Mouse (Mus musculus) forebrain, embryonic 11.5 days (tissue): ENCODE results near the gene Mdfi. TPM values are rescaled to one million over a fixed set of nuclear protein-coding genes. Genes with fewer than 3 reads are reported as not detected.
A peak's percentile ranks its signal among the peaks of the same experiment; 100 is the strongest.

Experiments used
- ATAC-seq: fragments of 200-750 bp; cut with Nextera tagmentation; replicated peaks from 2 replicates; pipeline ENCODE4 v1.8.0; 2017; ENCODE audit warnings: moderate TSS enrichment; ENCODE audit not compliant: low FRiP score
- DNase-seq: peaks from one replicate; pipeline ENCODE4 v3.0.0-alpha.2; 2017; ENCODE audit warnings: low spot score
- H3K27ac ChIP-seq: fragments of 300-500 bp; sonication (generic); 2 replicates; pipeline ENCODE4 v1.5.1; 2014; ENCODE audit warnings: low read depth, low read length
- H3K27me3 ChIP-seq: fragments of 300-500 bp; sonication (generic); 2 replicates; pipeline ENCODE4 v1.6.1; 2014; ENCODE audit warnings: mild to moderate bottlenecking, low read length, mixed read lengths; ENCODE audit not compliant: control insufficient read depth, insufficient read depth
- H3K36me3 ChIP-seq: fragments of 300-500 bp; sonication (generic); 2 replicates; pipeline ENCODE4 v1.6.1; 2014; ENCODE audit warnings: mild to moderate bottlenecking, low read length, moderate library complexity, mixed read lengths; ENCODE audit not compliant: control insufficient read depth, insufficient read depth
- H3K4me1 ChIP-seq: fragments of 300-500 bp; sonication (generic); replicated peaks from 2 replicates; pipeline ENCODE4 v1.6.1; 2014; ENCODE audit warnings: low read length, mixed read lengths; ENCODE audit not compliant: control insufficient read depth, insufficient read depth
- H3K4me2 ChIP-seq: fragments of 300-500 bp; sonication (generic); 2 replicates; pipeline ENCODE4 v1.6.1; 2014; ENCODE audit warnings: low read depth, mild to moderate bottlenecking, low read length, moderate library complexity, mixed read lengths; ENCODE audit not compliant: severe bottlenecking
- H3K4me3 ChIP-seq: fragments of 300-500 bp; sonication (generic); 2 replicates; pipeline ENCODE4 v1.5.1; 2014; ENCODE audit warnings: low read depth, low read length
- H3K9ac ChIP-seq: fragments of 300-500 bp; sonication (generic); 2 replicates; pipeline ENCODE4 v1.6.1; 2014; ENCODE audit warnings: low read length
- H3K9me3 ChIP-seq: fragments of 300-500 bp; sonication (generic); 2 replicates; pipeline ENCODE4 v1.6.1; 2016; ENCODE audit warnings: low read length, mixed read lengths; ENCODE audit not compliant: control insufficient read depth
- WGBS: fragments of 180-500 bp; shearing (Covaris S2); extraction: QIAGEN DNeasy Blood & Tissue Kit; methylation state at CpG from one replicate; pipeline ENCODE4 v1.1.7; 2014; 5-methylcytosine and 5-hydroxymethylcytosine counted together
- polyA plus RNA-seq: library from polyadenylated mRNA; unstranded; fragments of >200 nt; fragmentation: Nextera tagmentation; extraction: Ambion mirVana; gene quantifications from 2 replicates; pipeline ENCODE4 v1.2.1, GENCODE M21; 2014

The Mdfi gene
- polyA plus RNA-seq, 1 experiment from 2014 or later, result 20.6 TPM

- Histone ChIP-seq H3K4me2 (no peak overlapping the region), H3K4me1 (peaks cover 12% of the 10 kb centered on the region), H3K9ac (no peak overlapping the region), H3K9me3 (no peaks in the 10 kb centered on the region), H3K4me3 (no peak overlapping the region), H3K36me3 (no peaks in the 10 kb centered on the region), H3K27ac (no peak overlapping the region), H3K27me3 (peaks cover 2% of the 10 kb centered on the region; the same call in 1 of the 2 replicates)
- ATAC-seq, result no peak
- 97% methylated on average over 4 of the region's 4 CpGs for WGBS
- no peak for DNase-seq
Measured at GRCm38 (mm10) chr17:47803662-47804061, 30.8 kb downstream of the Mdfi start.

GRCm38 (mm10) chr17:47802806-47803205 is 31.7 kb downstream of the Mdfi start:
- H3K9ac ChIP-seq, result no peak overlapping the region
- H3K27me3 ChIP-seq, result peaks cover 2% of the 10 kb centered on the region; the same call in 1 of the 2 replicates
- ATAC-seq (no peak; the same call in 1 of the 2 replicates), DNase-seq (no peak)
- 18% methylated on average over 8 of the region's 8 CpGs for WGBS
- H3K4me1 ChIP-seq, result peaks cover 12% of the 10 kb centered on the region
- no peak overlapping the region for H3K4me3 ChIP-seq
- no peak overlapping the region for H3K27ac ChIP-seq
- H3K9me3 ChIP-seq, result no peaks in the 10 kb centered on the region
- no peak overlapping the region for H3K4me2 ChIP-seq
- H3K36me3 ChIP-seq, result no peaks in the 10 kb centered on the region

- no peaks in the 10 kb centered on the region for H3K36me3 ChIP-seq
- no peaks in the 10 kb centered on the region for H3K9me3 ChIP-seq
- H3K4me3 ChIP-seq, result no peak overlapping the region
- ATAC-seq (no peak), DNase-seq (no peak)
- 85% methylated on average over 9 of the region's 9 CpGs for WGBS
- peaks cover 2% of the 10 kb centered on the region; the same call in 1 of the 2 replicates for H3K4me1 ChIP-seq
- no peak overlapping the region for H3K4me2 ChIP-seq
- H3K27me3 ChIP-seq, result peaks cover 2% of the 10 kb centered on the region; the same call in 1 of the 2 replicates
- no peak overlapping the region for H3K27ac ChIP-seq
- H3K9ac ChIP-seq, result no peak overlapping the region
Measured at GRCm38 (mm10) chr17:47797383-47797782, 37.1 kb downstream of the Mdfi start.

GRCm38 (mm10) chr17:47796968-47797367 is 37.5 kb downstream of the Mdfi start:
- ATAC-seq (no peak), DNase-seq (no peak)
- peaks cover 2% of the 10 kb centered on the region; the same call in 1 of the 2 replicates for H3K4me1 ChIP-seq
- no peak overlapping the region for H3K4me2 ChIP-seq
- 76% methylated on average over 4 of the region's 4 CpGs for WGBS
- H3K36me3 ChIP-seq, result no peaks in the 10 kb centered on the region
- no peak overlapping the region for H3K27ac ChIP-seq
- no peaks in the 10 kb centered on the region for H3K9me3 ChIP-seq
- no peak overlapping the region for H3K4me3 ChIP-seq
- no peak overlapping the region for H3K9ac ChIP-seq
- peaks cover under 1% of the 10 kb centered on the region; the same call in 1 of the 2 replicates for H3K27me3 ChIP-seq

GRCm38 (mm10) chr17:47796156-47796816 is 38.2 kb downstream of the Mdfi start:
- DNase-seq, result no peak
- Histone ChIP-seq H3K4me1 (peaks cover 2% of the 10 kb centered on the region; the same call in 1 of the 2 replicates), H3K27ac (no peak overlapping the region), H3K36me3 (no peaks in the 10 kb centered on the region), H3K4me2 (no peak overlapping the region), H3K9me3 (no peaks in the 10 kb centered on the region), H3K27me3 (no peaks in the 10 kb centered on the region), H3K4me3 (no peak overlapping the region), H3K9ac (no peak overlapping the region)
- peak; percentile 34; the same call in 1 of the 2 replicates for ATAC-seq
- 61% methylated on average over 16 of the region's 16 CpGs for WGBS

- 36% methylated on average over 3 of the region's 3 CpGs for WGBS
- H3K4me2 ChIP-seq, result no peak overlapping the region
- H3K4me3 ChIP-seq, result no peak overlapping the region
- ATAC-seq (no peak), DNase-seq (peak; percentile 84)
- peaks cover 2% of the 10 kb centered on the region; the same call in 1 of the 2 replicates for H3K4me1 ChIP-seq
- no peaks in the 10 kb centered on the region for H3K9me3 ChIP-seq
- no peaks in the 10 kb centered on the region for H3K27me3 ChIP-seq
- no peaks in the 10 kb centered on the region for H3K36me3 ChIP-seq
- no peak overlapping the region for H3K9ac ChIP-seq
- H3K27ac ChIP-seq, result no peak overlapping the region
Measured at GRCm38 (mm10) chr17:47795446-47795845, 39.0 kb downstream of the Mdfi start.

GRCm38 (mm10) chr17:47793377-47793776 is 41.1 kb downstream of the Mdfi start:
- DNase-seq (peak; percentile 93), ATAC-seq (peak; percentile 71)
- Histone ChIP-seq H3K36me3 (no peaks in the 10 kb centered on the region), H3K27me3 (no peaks in the 10 kb centered on the region), H3K4me3 (no peak overlapping the region), H3K4me1 (peaks cover 2% of the 10 kb centered on the region; the same call in 1 of the 2 replicates), H3K27ac (no peak overlapping the region), H3K9me3 (no peaks in the 10 kb centered on the region), H3K9ac (no peak overlapping the region), H3K4me2 (no peak overlapping the region)
- 12% methylated on average over 9 of the region's 9 CpGs for WGBS

GRCm38 (mm10) chr17:47792098-47792863 is 42.2 kb downstream of the Mdfi start:
- Histone ChIP-seq H3K9me3 (no peaks in the 10 kb centered on the region), H3K27ac (no peak overlapping the region)

More at GRCm38 (mm10) chr17:47792098-47792863, 42.2 kb downstream of the Mdfi start:
- peak; percentile 88 for DNase-seq
- 17% methylated on average over 15 of the region's 15 CpGs for WGBS
- Histone ChIP-seq H3K9ac (no peak overlapping the region), H3K4me1 (peaks cover 5% of the 10 kb centered on the region; the same call in 1 of the 2 replicates), H3K36me3 (no peaks in the 10 kb centered on the region), H3K27me3 (no peaks in the 10 kb centered on the region), H3K4me2 (no peak overlapping the region), H3K4me3 (no peak overlapping the region)
- peak; percentile 34; the same call in 1 of the 2 replicates for ATAC-seq
